Mouse (Mus musculus): ENCODE data around the gene Rbp4. TPM values are rescaled to one million over a fixed set of nuclear protein-coding genes. Genes with fewer than 3 reads are reported as not detected.

Gene Rbp4
- polyA plus RNA-seq, 1 experiment from 2014 or later = 2.0 TPM

DNA sequence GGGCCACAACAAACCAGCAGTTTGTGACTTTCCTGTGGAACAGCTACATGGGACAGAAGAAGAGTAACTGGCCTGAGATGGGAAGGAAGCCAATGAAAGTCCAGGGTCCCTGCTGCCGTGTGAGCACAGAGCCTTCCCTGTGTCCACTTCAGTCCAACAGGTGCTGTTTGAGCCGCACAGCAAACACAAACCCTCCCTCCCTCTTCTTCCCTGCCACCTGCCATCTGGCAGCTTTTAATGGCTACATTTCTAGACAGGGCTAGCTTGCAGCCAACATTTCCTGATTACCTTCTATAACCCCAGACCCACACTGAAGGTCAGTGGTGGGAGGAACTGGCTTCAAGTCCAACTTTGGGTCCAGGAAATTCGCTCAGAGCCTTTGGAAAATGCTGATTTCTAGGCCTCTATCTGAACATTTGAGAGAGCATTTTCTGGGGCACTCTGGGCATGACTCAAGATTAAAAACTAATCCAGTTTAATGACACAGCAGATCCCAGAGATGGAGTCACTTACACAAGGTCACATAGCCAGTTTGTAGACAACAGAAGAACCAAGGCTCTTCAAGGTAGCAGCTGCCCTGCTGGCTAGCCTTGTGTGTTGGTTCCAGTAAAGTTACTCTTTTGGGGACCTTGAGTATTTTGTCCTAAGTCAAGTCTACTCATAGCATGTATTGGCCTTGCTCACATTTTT is 47.1 kb downstream of the Rbp4 start:
- 54% methylated on average over 3 of the region's 3 CpGs for WGBS
- Histone ChIP-seq H3K9me3 (ENCODE audit: control insufficient read depth, low read length) (no peaks in the 10 kb centered on the region), H3K9ac (ENCODE audit: low read depth, low read length) (no peak overlapping the region), H3K36me3 (ENCODE audit: control insufficient read depth, insufficient read depth, low read length) (peaks cover 13% of the 10 kb centered on the region; the same call in 1 of the 2 replicates), H3K27ac (ENCODE audit: low read depth, low read length) (no peak overlapping the region), H3K4me3 (ENCODE audit: low read length) (no peak overlapping the region), H3K27me3 (ENCODE audit: control insufficient read depth, insufficient read depth, low read length) (no peaks in the 10 kb centered on the region), H3K4me1 (ENCODE audit: control insufficient read depth, insufficient read depth, low read length) (no peaks in the 10 kb centered on the region), H3K4me2 (replicated peaks; ENCODE audit: low read depth, low read length) (no peak overlapping the region)
- no peak for ATAC-seq (ENCODE audit: low FRiP score, low TSS enrichment)

DNA sequence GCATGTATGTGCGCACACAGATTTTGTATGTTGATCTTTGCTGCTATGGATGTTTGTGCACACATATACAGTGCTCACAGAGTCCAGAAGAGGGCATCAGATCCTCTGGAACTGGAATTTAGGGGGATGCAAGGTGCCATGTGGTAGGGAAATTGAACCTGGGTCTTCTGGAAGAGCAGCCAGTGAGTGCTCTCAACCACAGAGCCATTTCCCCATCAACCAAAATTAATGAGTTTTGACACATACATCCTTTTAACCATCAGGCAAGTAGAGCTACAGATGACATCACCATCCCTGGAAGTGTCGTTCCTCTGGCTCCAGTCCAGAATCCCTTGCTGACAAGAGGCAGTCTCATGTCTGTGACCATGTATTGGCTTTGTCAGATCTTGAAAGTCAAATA is 48.8 kb downstream of the Rbp4 start:
- H3K9me3 ChIP-seq (ENCODE audit: control insufficient read depth, low read length) = no peaks in the 10 kb centered on the region
- H3K4me3 ChIP-seq (ENCODE audit: low read length) = no peak overlapping the region
- no peak overlapping the region for H3K27ac ChIP-seq (ENCODE audit: low read depth, low read length)
- H3K27me3 ChIP-seq (ENCODE audit: control insufficient read depth, insufficient read depth, low read length) = no peaks in the 10 kb centered on the region
- no peak overlapping the region for H3K9ac ChIP-seq (ENCODE audit: low read depth, low read length)
- WGBS = 87% methylated on average over 2 of the region's 2 CpGs
- H3K4me2 ChIP-seq (replicated peaks; ENCODE audit: low read depth, low read length) = no peak overlapping the region
- H3K36me3 ChIP-seq (ENCODE audit: control insufficient read depth, insufficient read depth, low read length) = peaks cover 30% of the 10 kb centered on the region; the same call in 1 of the 2 replicates
- no peak for ATAC-seq (ENCODE audit: low FRiP score, low TSS enrichment)
- H3K4me1 ChIP-seq (ENCODE audit: control insufficient read depth, insufficient read depth, low read length) = no peaks in the 10 kb centered on the region

DNA sequence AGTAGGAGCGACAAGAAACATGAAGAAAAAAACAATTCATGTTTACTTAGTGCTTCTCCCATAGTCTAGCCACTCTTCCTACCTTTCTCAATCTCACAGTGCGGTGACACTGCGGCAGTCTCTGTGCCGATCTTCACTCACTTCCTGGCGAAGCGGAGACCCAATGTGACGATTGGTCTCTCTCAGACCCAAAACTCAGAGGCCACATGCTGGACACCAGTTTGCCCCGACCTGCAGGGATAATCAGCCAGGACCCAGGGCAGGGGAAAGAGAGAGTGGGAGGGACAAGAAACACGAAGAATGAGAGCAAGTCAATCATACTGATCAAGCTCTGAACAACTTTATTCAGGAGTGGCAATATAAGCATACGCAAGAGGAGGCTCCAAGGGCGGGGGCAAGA is 50.0 kb downstream of the Rbp4 start:
- Histone ChIP-seq H3K4me1 (ENCODE audit: control insufficient read depth, insufficient read depth, low read length) (no peaks in the 10 kb centered on the region), H3K4me2 (replicated peaks; ENCODE audit: low read depth, low read length) (no peak overlapping the region), H3K4me3 (ENCODE audit: low read length) (no peak overlapping the region), H3K27me3 (ENCODE audit: control insufficient read depth, insufficient read depth, low read length) (no peaks in the 10 kb centered on the region), H3K9me3 (ENCODE audit: control insufficient read depth, low read length) (no peaks in the 10 kb centered on the region), H3K27ac (ENCODE audit: low read depth, low read length) (no peak overlapping the region), H3K9ac (ENCODE audit: low read depth, low read length) (no peak overlapping the region), H3K36me3 (ENCODE audit: control insufficient read depth, insufficient read depth, low read length) (peaks cover 42% of the 10 kb centered on the region)
- ATAC-seq (ENCODE audit: low FRiP score, low TSS enrichment) = no peak
- 85% methylated on average over 11 of the region's 11 CpGs for WGBS

DNA sequence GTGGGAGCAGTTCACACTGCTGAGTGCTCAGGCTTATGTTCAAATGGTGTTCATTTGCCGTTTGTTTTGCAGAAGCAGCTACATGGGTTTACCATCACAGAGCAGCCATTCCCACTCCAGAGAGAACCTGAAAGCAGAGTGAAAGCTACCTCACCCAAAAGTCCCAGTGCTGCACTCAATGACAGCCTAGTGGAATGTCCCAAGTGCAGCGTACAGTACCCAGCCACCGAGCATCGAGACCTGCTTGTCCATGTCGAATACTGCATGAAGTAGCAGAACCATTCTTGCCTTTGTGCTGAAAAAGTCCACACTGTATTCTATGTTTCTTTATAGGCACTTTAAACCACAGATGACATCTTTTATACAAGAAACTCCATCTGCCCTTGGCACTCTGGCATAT is 51.9 kb downstream of the Rbp4 start:
- H3K36me3 ChIP-seq (ENCODE audit: control insufficient read depth, insufficient read depth, low read length) = peaks cover 53% of the 10 kb centered on the region
- no peak overlapping the region for H3K4me3 ChIP-seq (ENCODE audit: low read length)
- no peak overlapping the region for H3K4me2 ChIP-seq (replicated peaks; ENCODE audit: low read depth, low read length)
- no peaks in the 10 kb centered on the region for H3K27me3 ChIP-seq (ENCODE audit: control insufficient read depth, insufficient read depth, low read length)
- no peak overlapping the region for H3K9ac ChIP-seq (ENCODE audit: low read depth, low read length)
- ATAC-seq (ENCODE audit: low FRiP score, low TSS enrichment) = no peak
- H3K4me1 ChIP-seq (ENCODE audit: control insufficient read depth, insufficient read depth, low read length) = no peaks in the 10 kb centered on the region
- WGBS = 92% methylated on average over 5 of the region's 5 CpGs
- H3K27ac ChIP-seq (ENCODE audit: low read depth, low read length) = no peak overlapping the region
- no peaks in the 10 kb centered on the region for H3K9me3 ChIP-seq (ENCODE audit: control insufficient read depth, low read length)

Other genes starting within 250 kb of the Rbp4 start
- gene Myof, start 81.7 kb downstream of the Rbp4 start, polyA plus RNA-seq (2014; fragmentation: Nextera tagmentation; extraction: Ambion mirVana) = 14.5 and 17.1 TPM in 2 replicates
- gene Cep55, start 70.3 kb downstream of the Rbp4 start, polyA plus RNA-seq (2014; fragmentation: Nextera tagmentation; extraction: Ambion mirVana) = 28.1 and 33.0 TPM in 2 replicates
- 1.0 and 1.1 TPM in 2 replicates for gene Ffar4, start 28.2 kb downstream of the Rbp4 start, polyA plus RNA-seq (2014; fragmentation: Nextera tagmentation; extraction: Ambion mirVana)
- not detected in 2 replicates for gene Pde6c, start 7.5 kb upstream of the Rbp4 start, polyA plus RNA-seq (2014; fragmentation: Nextera tagmentation; extraction: Ambion mirVana)
- gene Fra10ac1, start 98.9 kb upstream of the Rbp4 start, polyA plus RNA-seq (2014; fragmentation: Nextera tagmentation; extraction: Ambion mirVana) = 36.2 and 42.7 TPM in 2 replicates
- 0.86 and 1.6 TPM in 2 replicates for gene Lgi1, start 139.3 kb upstream of the Rbp4 start, polyA plus RNA-seq (2014; fragmentation: Nextera tagmentation; extraction: Ambion mirVana)